Mouse (Mus musculus) erythroblast, embryonic 14.5 days (primary cell): ENCODE measurements around the gene Gpc6.

Experiments used
- GATA1 ChIP-seq: IDR thresholded peaks from 2 replicates; pipeline ENCODE4 v1.6.1; 2012; ENCODE audit warnings: low read length, inconsistent platforms, mixed read lengths
- TAL1 ChIP-seq: IDR thresholded peaks from 3 replicates; pipeline ENCODE4 v1.6.1; 2012; ENCODE audit warnings: low read length, inconsistent platforms, mixed read lengths

GRCm38 (mm10) chr14:117361965-117362309 lies 436.8 kb downstream of the Gpc6 start:
- no peak for TF ChIP-seq TAL1
- no peak for TF ChIP-seq GATA1
